Mouse (Mus musculus) cerebral cortex, adult 2 months (tissue): ENCODE results near the gene Olfr279.

ENCODE experiments used
- WGBS: fragments of 180-500 bp; shearing (Covaris S2); methylation state at CpG from one replicate; pipeline ENCODE4 v1.1.7; 2018; 5-methylcytosine and 5-hydroxymethylcytosine counted together

Olfr279 gene

GRCm38 (mm10) chr15:98543341-98543740 is 51.1 kb downstream of the Olfr279 start:
- 78% methylated on average over 4 of the region's 4 CpGs for WGBS

DNA sequence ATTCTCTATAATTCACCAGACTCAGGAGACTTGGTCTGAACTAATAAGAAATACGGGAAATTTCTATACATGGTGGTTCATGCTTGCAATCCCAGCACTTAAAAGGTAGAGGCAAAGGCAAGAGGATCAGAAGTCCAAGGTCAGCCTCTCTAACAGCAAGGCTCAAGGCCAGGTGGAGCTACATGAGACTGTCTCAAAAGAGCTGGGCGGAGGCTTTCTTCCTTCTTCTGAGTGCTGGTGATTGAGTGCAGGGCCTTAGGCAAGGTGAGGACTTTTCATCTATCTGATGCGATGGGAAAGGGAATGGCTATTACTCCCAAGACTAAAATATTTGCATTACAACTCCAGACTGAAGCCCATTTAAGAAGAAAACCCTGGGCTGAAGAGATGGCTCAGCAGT is 52.9 kb downstream of the Olfr279 start:
- 95% methylated on average over 3 of the region's 3 CpGs for WGBS

GRCm38 (mm10) chr15:98546843-98547242 is 54.6 kb downstream of the Olfr279 start:
- WGBS = 92% methylated on average over 5 of the region's 5 CpGs
